Mouse (Mus musculus): Measurements from ENCODE around the gene Ppp4r3a.

DNA sequence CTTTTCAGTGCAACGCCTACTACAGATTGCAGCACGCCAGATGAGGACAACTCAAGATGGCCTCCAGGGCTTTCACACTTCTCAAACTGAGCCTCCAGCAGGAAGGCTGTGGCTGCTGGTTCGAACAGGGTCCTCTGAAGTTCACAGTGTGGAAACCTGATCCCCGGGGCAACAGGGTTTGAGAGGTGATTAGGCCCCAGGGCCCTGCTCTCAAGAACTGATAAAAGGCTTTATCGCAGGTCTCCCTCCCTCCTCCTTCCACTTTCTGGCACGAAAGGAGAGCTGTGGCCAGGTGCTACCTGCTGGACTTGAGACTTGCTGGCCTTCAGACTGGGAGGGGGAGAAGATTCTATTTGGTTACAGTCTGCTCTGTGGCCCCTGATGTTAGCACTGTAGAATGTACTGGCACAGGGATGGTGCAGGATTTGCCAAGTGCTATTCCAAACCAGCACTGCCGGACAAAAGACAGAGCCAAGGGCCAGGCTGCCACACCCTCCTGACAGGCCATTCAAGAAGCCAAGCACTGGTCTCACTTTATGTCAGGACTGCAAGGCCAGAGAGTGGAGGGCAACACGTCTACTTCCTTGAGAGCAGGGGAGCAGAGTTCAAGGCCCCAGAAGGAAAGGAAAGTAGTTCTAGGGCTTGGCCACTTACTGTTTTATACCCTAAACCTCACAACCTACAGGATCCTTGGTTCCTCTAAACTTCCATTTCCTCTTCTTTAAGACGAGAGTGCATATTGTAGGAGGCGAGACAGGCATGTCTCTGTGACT, 73.2 kb downstream of the Ppp4r3a start:
- TF ChIP-seq POLR2A (IDR thresholded peaks at IDR 0.05; ENCODE audit: low read depth, low read length) (no peak), CHD2 (IDR thresholded peaks at IDR 0.05; ENCODE audit: low read length) (no peak), CTCF (conservative IDR thresholded peaks at IDR 0.05 in 1 of 2, IDR thresholded peaks at IDR 0.05 in 1 of 2; ENCODE audit: low read depth in 2 of 2, low read length in 2 of 2) (no peak), BHLHE40 (IDR thresholded peaks at IDR 0.05; ENCODE audit: low read depth, low read length) (no peak)
